Mouse (Mus musculus): Measurements from ENCODE around the gene Cdca4. TPM values are rescaled to one million over a fixed set of nuclear protein-coding genes. Genes with fewer than 3 reads are reported as not detected.

Cdca4 gene
- 10 to 100 TPM; 30.8 to 38.3 TPM for total RNA-seq (2023)

DNA sequence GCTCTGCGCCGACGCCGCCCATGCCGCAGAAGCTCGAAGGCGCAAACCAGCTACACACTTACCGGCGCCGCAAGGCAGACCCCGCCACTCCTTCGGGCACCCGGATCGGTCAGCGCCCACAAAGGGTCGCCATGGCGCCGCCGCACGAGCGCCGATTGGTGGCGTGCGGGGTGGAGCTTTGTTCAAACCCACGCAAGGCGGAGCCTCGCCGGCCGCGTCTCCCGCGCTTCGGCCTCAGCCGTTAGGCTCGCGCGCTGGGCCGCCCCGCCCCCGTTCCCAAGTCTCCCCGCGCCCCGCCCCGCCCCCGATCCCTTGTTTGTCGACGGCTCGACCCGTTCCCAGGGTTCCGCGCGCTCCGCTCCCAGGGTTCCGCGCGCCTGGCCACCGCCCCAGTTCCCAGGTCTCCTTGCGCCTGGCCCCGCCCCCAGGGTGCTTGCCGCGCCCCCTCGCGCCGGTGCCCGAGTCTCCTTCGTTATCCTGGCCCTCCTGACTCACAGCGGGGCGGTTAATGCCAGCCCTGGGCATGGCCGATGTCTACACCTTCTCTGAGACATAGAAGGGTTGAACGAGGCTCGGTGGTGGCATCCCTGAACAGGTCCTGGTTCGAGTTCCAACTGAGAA lies at the start of gene Cdca4:
Gene Cdca4 (minus strand): TSS at position 180 of the 621 bp plus-strand sequence.

DNA sequence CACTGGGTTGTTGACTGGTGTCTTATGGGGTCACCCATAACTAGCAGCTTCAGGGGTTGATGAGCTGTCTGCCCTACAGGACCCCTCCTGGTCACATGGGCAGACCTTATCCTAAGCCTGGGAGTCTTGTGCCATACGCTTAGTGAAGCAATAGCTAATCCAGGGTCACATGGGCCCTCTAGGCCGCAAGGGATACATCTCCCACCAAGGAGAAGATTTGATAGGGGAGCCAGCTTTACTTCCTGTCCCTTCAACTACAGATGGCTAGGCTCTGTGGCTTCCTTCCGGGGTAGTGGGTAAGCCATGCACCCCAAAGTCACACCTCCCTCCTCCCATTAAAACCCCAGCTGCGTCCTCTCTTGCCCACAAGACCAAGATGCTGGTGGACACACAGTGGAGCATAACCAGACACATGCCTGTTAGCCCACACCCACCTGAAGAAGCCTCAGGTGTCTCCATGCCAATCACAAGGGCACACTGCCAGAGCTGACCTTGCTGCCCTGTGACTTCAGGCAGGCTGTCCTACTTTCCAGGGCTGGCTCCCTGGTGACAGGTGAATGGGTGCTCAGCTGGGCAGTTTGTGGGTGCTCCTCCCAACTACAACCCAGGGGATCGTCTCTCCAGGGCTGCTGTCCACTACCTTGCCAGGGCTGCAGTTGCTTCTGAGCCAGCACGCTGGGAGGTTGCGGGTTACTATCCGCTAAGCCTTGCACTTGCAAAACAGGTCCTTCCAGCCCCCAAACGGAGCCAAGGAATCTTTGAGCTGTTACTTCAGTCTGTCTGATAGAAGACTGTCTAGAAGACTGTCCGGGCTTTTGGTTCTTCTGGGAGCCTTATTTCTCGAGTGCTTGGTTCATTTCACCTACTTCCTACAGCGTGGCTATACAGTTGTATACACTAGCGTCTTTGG lies 39.2 kb upstream of the Cdca4 start, which contains the start of gene Gpr132:
Gene Gpr132 (minus strand): TSS at position 51 of the 910 bp plus-strand sequence.

DNA sequence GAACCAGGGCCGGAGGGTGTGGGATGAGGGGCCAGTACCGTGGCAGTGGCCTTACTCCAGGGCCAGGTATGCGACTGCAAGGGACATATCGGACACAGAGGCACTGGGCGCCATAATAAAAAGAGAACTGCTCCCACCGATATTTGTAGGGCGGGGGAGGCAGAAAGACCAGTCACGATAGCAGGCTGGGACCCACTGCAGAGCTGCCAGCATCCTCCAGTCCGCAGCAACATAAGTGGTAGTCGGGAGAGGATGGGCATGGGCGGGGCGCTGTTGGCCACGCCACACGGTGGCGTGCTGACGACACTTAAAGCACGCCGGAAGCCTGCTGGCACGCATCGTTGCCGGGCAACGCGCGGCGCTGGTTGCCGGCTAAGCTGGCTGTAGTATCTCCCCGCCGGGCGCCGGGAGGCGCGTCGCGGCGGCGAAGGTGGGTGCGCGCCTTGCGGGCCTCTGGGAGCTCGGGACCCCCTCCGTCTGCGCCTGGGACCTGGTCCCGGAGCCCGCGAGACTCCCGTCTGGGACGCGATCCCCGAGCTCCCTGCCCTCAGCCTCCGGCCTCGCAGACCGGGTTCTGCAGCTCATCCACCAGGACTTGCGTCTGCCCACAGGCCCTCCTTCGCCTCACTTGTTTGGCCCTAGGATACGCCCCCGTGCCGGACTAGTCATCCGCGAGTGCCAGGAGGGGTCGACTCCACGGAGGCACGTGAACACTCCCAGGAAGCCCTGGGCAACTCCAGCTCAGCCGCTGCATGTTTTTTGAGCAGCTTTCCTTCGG lies 20.4 kb downstream of the Cdca4 start, which contains the start of gene Clba1:
Gene Clba1 (plus strand): TSS at position 351 of the 778 bp plus-strand sequence.

DNA sequence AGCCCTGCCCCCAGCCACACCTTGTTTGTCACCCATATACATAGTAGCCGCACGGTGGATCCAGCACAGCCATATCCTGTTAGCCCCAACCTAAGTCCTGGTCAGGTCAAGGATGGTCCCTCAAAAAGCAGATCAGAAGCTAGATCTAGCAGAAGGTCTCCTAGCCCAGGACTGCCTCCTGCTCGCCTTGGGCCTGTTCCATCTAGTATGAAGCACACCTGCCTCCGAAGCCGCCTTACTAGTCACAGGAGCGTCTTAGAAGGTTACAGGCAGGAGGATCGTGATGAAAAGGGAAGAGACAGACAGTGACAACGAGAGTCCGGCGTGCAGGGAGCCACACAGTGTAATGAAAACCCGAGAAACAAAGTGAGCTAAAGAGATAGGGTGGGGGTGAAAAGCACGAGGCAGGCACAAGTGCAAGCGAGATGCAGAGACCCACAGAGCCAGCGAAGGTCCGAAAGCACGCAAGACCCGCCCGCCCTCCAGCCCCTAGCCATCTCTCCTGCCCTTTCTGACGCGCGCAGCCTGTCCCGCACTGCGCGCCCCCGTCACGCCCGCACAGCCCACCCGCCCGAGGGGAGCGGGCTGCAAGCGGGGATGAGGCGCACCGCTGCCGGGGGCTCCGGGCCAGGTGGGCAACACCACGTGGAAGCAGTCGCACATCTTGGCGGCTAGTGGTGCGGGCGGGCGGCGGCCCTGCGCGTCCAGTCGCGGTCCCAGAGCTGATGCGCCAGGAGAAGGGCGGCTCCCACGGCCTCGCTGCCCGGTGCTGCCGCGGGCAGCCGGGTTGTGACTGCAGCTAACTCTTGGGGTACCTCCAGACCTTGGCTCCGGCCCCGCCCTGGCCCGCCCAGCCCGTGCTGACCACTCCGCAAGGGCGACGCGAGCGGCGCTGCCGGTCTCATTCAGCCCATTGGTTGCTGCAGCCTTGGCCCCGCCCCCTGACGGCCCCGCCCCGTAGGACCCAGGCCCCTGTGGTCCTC lies 27.1 kb downstream of the Cdca4 start, which contains the start of gene Ahnak2:
Gene Ahnak2 (minus strand): TSS at position 794 of the 983 bp plus-strand sequence.

Other genes starting within 250 kb of the Cdca4 start
- 10 to 100 TPM; 36.0 to 53.4 TPM for gene Inf2, start 240.6 kb downstream of the Cdca4 start, total RNA-seq (2023)
- 10 to 100 TPM; 80.1 to 82.2 TPM for gene Adssl1, start 209.4 kb downstream of the Cdca4 start, total RNA-seq (2023)
- 10 to 100 TPM; 40.4 to 44.3 TPM for gene Siva1, start 184.7 kb downstream of the Cdca4 start, total RNA-seq (2023)
- gene Akt1, start 154.5 kb downstream of the Cdca4 start, total RNA-seq (2023), result 100 to 1,000 TPM; 181 to 197 TPM
- 10 to 100 TPM; 18.4 to 19.4 TPM for gene Zbtb42, start 150.6 kb downstream of the Cdca4 start, total RNA-seq (2023)
- gene Cep170b, start 109.0 kb downstream of the Cdca4 start, total RNA-seq (2023), result 1 to 10 TPM in 1 of 2 experiments, under 1 TPM in 1; 0.80 to 1.0 TPM
- 100 to 1,000 TPM; 228 to 351 TPM for gene Pld4, start 68.8 kb downstream of the Cdca4 start, total RNA-seq (2023)
- gene Ahnak2, start 26.8 kb downstream of the Cdca4 start, total RNA-seq (2023), result under 1 TPM; 0.47 to 0.53 TPM
- gene Clba1, start 20.5 kb downstream of the Cdca4 start, total RNA-seq (2023), result 1 to 10 TPM in 1 of 2 experiments, under 1 TPM in 1; 1.00 to 1.1 TPM
- gene Gpr132, start 38.8 kb upstream of the Cdca4 start, total RNA-seq (2023), result 10 to 100 TPM; 25.5 to 28.0 TPM
- 1 to 10 TPM in 1 of 2 experiments, under 1 TPM in 1; 0.18 to 1.6 TPM for gene Jag2, start 100.4 kb upstream of the Cdca4 start, total RNA-seq (2023)
- 10 to 100 TPM in 1 of 2 experiments, 1 to 10 TPM in 1; 8.3 to 10.0 TPM for gene Nudt14, start 112.7 kb upstream of the Cdca4 start, total RNA-seq (2023)
- 1 to 10 TPM; 3.9 to 4.4 TPM for gene Btbd6, start 147.1 kb upstream of the Cdca4 start, total RNA-seq (2023)
- 10 to 100 TPM; 67.0 to 70.7 TPM for gene Brf1, start 171.3 kb upstream of the Cdca4 start, total RNA-seq (2023)
- 10 to 100 TPM; 55.3 to 75.9 TPM for gene Pacs2, start 185.1 kb upstream of the Cdca4 start, total RNA-seq (2023)
- gene Tex22, start 245.1 kb upstream of the Cdca4 start, total RNA-seq (2023), result under 1 TPM; 0.57 to 0.84 TPM

Measured in neutrophil, adult 59 days (primary cell).